Mouse (Mus musculus) intestine, embryonic 15.5 days (tissue): ENCODE data around the gene Cpox. TPM values are rescaled to one million over a fixed set of nuclear protein-coding genes. Genes with fewer than 3 reads are reported as not detected.

Experiments used
- ATAC-seq: fragments of 200-750 bp; cut with Nextera tagmentation; 2 replicates; pipeline ENCODE4 v1.8.0; 2017; ENCODE audit warnings: moderate TSS enrichment, moderate library complexity
- H3K27ac ChIP-seq: fragments of 300-500 bp; sonication (generic); 2 replicates; pipeline ENCODE4 v1.5.1; 2015; ENCODE audit warnings: mild to moderate bottlenecking, inconsistent platforms
- H3K27me3 ChIP-seq: fragments of 300-500 bp; sonication (generic); replicated peaks from 2 replicates; pipeline ENCODE4 v1.6.1; 2015; ENCODE audit warnings: inconsistent platforms
- H3K36me3 ChIP-seq: fragments of 300-500 bp; sonication (generic); 2 replicates; pipeline ENCODE4 v1.6.1; 2015; ENCODE audit warnings: inconsistent platforms
- H3K4me1 ChIP-seq: fragments of 300-500 bp; sonication (generic); replicated peaks from 2 replicates; pipeline ENCODE4 v1.6.1; 2015; ENCODE audit warnings: inconsistent platforms
- H3K4me2 ChIP-seq: fragments of 300-500 bp; sonication (generic); replicated peaks from 2 replicates; pipeline ENCODE4 v1.6.1; 2015; ENCODE audit warnings: mild to moderate bottlenecking, inconsistent platforms
- H3K4me3 ChIP-seq: fragments of 300-500 bp; sonication (generic); replicated peaks from 2 replicates; pipeline ENCODE4 v1.5.1; 2015; ENCODE audit warnings: inconsistent platforms
- H3K9ac ChIP-seq: fragments of 300-500 bp; sonication (generic); 2 replicates; pipeline ENCODE4 v1.6.1; 2015; ENCODE audit warnings: inconsistent platforms
- H3K9me3 ChIP-seq: fragments of 300-500 bp; sonication (generic); 2 replicates; pipeline ENCODE4 v1.6.1; 2016; ENCODE audit warnings: inconsistent platforms
- WGBS: fragments of 180-500 bp; shearing (Covaris S2); methylation state at CpG from one replicate; pipeline ENCODE4 v1.1.7; 2015; 5-methylcytosine and 5-hydroxymethylcytosine counted together
- polyA plus RNA-seq: library from polyadenylated mRNA; unstranded; fragments of >200 nt; fragmentation: Nextera tagmentation; extraction: Ambion mirVana; gene quantifications from 2 replicates; pipeline ENCODE4 v1.2.1, GENCODE M21; 2015

The Cpox gene
- polyA plus RNA-seq, 1 experiment from 2014 or later: 58.4 TPM

- no peak overlapping the region for H3K9ac ChIP-seq
- no peak overlapping the region for H3K4me2 ChIP-seq
- H3K4me3 ChIP-seq: no peak overlapping the region
- H3K4me1 ChIP-seq: no peaks in the 10 kb centered on the region
- H3K27me3 ChIP-seq: no peaks in the 10 kb centered on the region
- WGBS: 82% methylated on average over 13 of the region's 13 CpGs
- H3K27ac ChIP-seq: no peak overlapping the region
- H3K9me3 ChIP-seq: no peaks in the 10 kb centered on the region
- 0 out of 2 replicates have a peak, but pooled peaks cover 3% of the 10 kb centered on the region for H3K36me3 ChIP-seq
- ATAC-seq: no peak
These were observed 2.3 kb downstream of the Cpox start for GRCm38 (mm10) chr16:58672396-58672795.

GRCm38 (mm10) chr16:58673811-58674410 lies 3.8 kb downstream of the Cpox start:
- Histone ChIP-seq H3K9ac (no peak overlapping the region), H3K4me3 (no peak overlapping the region), H3K27me3 (no peaks in the 10 kb centered on the region), H3K4me1 (no peaks in the 10 kb centered on the region), H3K4me2 (no peak overlapping the region), H3K27ac (no peak overlapping the region), H3K9me3 (no peaks in the 10 kb centered on the region), H3K36me3 (0 out of 2 replicates have a peak, but pooled peaks cover 3% of the 10 kb centered on the region)
- no peak for ATAC-seq
- WGBS: 93% methylated on average over 15 of the region's 15 CpGs

DNA sequence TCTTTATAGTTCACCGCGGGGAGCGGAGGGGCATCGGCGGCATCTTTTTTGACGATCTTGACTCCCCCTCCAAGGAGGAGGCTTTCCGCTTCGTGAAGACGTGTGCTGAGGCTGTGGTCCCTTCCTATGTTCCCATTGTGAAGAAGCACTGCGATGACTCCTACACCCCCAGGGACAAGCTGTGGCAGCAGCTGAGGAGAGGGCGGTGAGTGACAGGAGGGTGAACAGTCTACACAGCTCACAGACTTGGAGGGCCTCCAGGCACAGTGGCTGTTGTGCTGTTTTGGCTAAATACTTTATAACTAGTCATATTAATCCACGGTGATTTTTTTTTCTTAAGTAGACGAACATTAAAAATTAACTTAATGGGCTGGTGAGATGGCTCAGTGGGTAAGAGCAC lies 5.2 kb downstream of the Cpox start:
- H3K9me3 ChIP-seq: no peaks in the 10 kb centered on the region
- no peak for ATAC-seq
- no peak overlapping the region for H3K4me3 ChIP-seq
- no peak overlapping the region for H3K9ac ChIP-seq
- H3K36me3 ChIP-seq: 0 out of 2 replicates have a peak, but pooled peaks cover 3% of the 10 kb centered on the region
- H3K27me3 ChIP-seq: no peaks in the 10 kb centered on the region
- H3K4me1 ChIP-seq: no peaks in the 10 kb centered on the region
- 95% methylated on average over 13 of the region's 13 CpGs for WGBS
- H3K4me2 ChIP-seq: no peak overlapping the region
- no peak overlapping the region for H3K27ac ChIP-seq

DNA sequence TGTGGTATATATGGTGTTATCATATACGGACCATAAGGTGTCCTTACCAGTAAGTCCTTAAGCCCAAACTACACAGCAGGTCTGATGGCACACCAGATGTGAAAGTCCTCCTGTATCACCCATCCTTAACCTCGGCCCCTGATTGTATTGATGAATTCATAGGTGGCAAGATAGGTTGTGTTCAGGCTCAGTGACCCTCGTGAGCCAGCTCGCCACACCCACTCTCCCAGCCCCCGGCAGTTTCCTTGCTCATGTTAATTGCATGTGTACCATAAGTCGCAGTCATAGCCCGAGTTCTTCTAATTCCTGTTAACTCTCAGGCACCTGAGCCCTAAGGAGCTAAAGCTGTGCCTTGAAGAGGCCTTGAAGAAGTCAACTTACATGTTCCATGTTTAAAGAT lies 6.1 kb downstream of the Cpox start:
- H3K4me1 ChIP-seq: no peaks in the 10 kb centered on the region
- H3K27ac ChIP-seq: no peak overlapping the region
- no peak overlapping the region for H3K4me3 ChIP-seq
- no peak overlapping the region for H3K4me2 ChIP-seq
- H3K36me3 ChIP-seq: 0 out of 2 replicates have a peak, but pooled peaks cover 3% of the 10 kb centered on the region
- WGBS: 83% methylated on average over 7 of the region's 7 CpGs
- no peaks in the 10 kb centered on the region for H3K9me3 ChIP-seq
- no peaks in the 10 kb centered on the region for H3K27me3 ChIP-seq
- ATAC-seq: no peak
- no peak overlapping the region for H3K9ac ChIP-seq

DNA sequence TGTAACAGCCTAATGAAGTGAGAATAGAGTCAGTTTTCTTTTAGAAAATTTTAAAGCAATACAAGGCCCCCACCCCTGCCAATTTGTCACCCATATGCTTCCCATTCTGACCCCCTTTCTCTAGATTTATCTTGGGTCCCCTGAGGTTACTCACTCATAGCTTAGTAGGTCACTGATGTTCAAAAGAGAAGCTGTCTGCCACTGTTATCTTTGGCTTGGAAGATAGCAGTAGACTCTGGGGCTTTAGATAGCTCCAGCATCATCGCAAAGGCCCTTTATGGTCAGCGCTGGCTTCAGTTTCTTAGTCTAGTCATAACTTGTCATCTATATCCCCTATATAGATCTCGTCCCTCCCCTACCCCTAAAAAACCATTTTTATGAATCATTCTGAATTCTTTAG lies 6.5 kb downstream of the Cpox start:
- Histone ChIP-seq H3K36me3 (0 out of 2 replicates have a peak, but pooled peaks cover 3% of the 10 kb centered on the region), H3K27ac (no peak overlapping the region), H3K9ac (no peak overlapping the region), H3K27me3 (no peaks in the 10 kb centered on the region), H3K4me2 (no peak overlapping the region), H3K4me3 (no peak overlapping the region), H3K4me1 (no peaks in the 10 kb centered on the region), H3K9me3 (no peaks in the 10 kb centered on the region)
- 90% methylated on average over 3 of the region's 3 CpGs for WGBS
- ATAC-seq: no peak

DNA sequence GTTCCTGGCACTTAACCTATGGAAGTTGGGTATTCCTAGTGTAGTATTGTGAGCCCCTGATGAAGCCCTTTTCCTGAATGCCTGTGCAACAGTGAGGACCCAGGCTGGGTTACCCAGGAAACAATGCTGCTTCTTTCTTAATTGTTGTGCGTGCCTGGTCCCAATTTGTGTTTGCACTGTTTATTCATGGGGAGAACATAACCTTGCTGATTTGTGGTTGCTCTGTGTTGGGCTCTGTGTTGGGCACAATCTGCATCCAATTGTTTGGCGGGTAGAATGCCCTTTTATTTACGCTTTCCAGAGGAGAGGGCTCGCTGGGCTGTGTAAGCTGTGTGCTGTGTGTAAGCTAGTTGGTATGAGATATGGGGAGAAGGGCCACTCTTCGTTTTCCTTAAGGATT lies 7.4 kb downstream of the Cpox start:
- Histone ChIP-seq H3K4me1 (no peaks in the 10 kb centered on the region), H3K9me3 (no peaks in the 10 kb centered on the region), H3K9ac (no peak overlapping the region), H3K27ac (no peak overlapping the region), H3K27me3 (no peaks in the 10 kb centered on the region), H3K36me3 (0 out of 2 replicates have a peak, but pooled peaks cover 3% of the 10 kb centered on the region), H3K4me3 (no peak overlapping the region), H3K4me2 (no peak overlapping the region)
- WGBS: 84% methylated on average over 5 of the region's 5 CpGs
- no peak for ATAC-seq

GRCm38 (mm10) chr16:58678660-58679059 lies 8.6 kb downstream of the Cpox start:
- 0 out of 2 replicates have a peak, but pooled peaks cover 3% of the 10 kb centered on the region for H3K36me3 ChIP-seq
- no peaks in the 10 kb centered on the region for H3K9me3 ChIP-seq
- 78% methylated on average over 7 of the region's 7 CpGs for WGBS
- H3K27me3 ChIP-seq: no peaks in the 10 kb centered on the region
- no peak overlapping the region for H3K4me3 ChIP-seq
- no peak overlapping the region for H3K9ac ChIP-seq
- H3K4me2 ChIP-seq: no peak overlapping the region
- H3K4me1 ChIP-seq: no peaks in the 10 kb centered on the region
- ATAC-seq: no peak
- no peak overlapping the region for H3K27ac ChIP-seq

DNA sequence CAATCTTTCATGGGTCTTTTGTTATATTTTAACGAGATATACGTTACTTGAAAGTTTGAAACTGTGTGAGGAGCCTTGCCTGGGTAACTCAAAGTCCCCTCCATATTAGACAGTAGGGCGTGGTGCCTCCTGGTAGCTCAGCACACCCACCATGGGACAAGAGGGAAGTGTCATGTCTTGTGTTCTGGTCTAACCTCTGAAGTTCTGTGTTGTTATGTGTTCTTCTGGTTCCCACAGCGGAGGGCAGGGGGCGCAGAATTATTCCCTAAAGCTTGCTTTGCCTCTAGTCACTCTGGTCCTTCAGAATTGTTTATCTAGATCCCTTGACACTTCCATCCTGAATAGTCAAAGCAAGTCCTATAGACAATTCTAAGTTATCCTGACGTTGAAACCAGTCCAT lies 12.0 kb downstream of the Cpox start:
- no peaks in the 10 kb centered on the region for H3K27me3 ChIP-seq
- no peak overlapping the region for H3K4me3 ChIP-seq
- no peaks in the 10 kb centered on the region for H3K9me3 ChIP-seq
- ATAC-seq: no peak
- no peak overlapping the region for H3K4me2 ChIP-seq
- 92% methylated on average over 6 of the region's 6 CpGs for WGBS
- H3K27ac ChIP-seq: no peak overlapping the region
- no peak overlapping the region for H3K9ac ChIP-seq
- H3K4me1 ChIP-seq: no peaks in the 10 kb centered on the region
- H3K36me3 ChIP-seq: no peaks in the 10 kb centered on the region

DNA sequence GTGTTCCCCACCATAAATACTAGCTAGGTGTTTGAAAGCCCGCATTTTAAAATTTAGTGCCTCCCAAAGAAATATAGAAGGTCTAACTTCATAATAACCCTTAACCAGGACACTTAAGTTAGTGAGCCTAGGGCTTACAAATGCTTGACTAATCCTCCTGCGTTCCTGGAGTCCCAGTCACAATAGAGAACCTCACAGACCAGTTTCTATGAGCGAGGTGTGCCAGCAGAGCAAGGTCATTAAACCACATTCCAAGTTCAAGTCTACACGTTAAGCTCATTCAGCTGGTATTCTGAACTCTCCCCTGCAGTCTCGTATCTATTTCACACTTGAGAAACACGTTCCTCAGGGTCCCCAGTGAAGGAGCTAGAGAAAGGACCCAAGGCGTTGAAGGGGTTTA lies 12.8 kb downstream of the Cpox start:
- Histone ChIP-seq H3K4me2 (no peak overlapping the region), H3K9ac (no peak overlapping the region), H3K9me3 (no peaks in the 10 kb centered on the region), H3K27me3 (no peaks in the 10 kb centered on the region), H3K4me1 (no peaks in the 10 kb centered on the region), H3K36me3 (no peaks in the 10 kb centered on the region), H3K27ac (no peak overlapping the region), H3K4me3 (no peak overlapping the region)
- ATAC-seq: no peak
- whole genome bisulfite sequencing: 76% methylated on average over 7 of the region's 7 CpGs

GRCm38 (mm10) chr16:58683911-58684310 lies 13.8 kb downstream of the Cpox start:
- Histone ChIP-seq H3K27ac (no peak overlapping the region), H3K27me3 (no peaks in the 10 kb centered on the region), H3K36me3 (no peaks in the 10 kb centered on the region), H3K4me2 (no peak overlapping the region), H3K4me1 (no peaks in the 10 kb centered on the region), H3K9me3 (no peaks in the 10 kb centered on the region), H3K4me3 (no peak overlapping the region), H3K9ac (no peak overlapping the region)
- no peak for ATAC-seq
- 89% methylated on average over 4 of the region's 4 CpGs for whole genome bisulfite sequencing

DNA sequence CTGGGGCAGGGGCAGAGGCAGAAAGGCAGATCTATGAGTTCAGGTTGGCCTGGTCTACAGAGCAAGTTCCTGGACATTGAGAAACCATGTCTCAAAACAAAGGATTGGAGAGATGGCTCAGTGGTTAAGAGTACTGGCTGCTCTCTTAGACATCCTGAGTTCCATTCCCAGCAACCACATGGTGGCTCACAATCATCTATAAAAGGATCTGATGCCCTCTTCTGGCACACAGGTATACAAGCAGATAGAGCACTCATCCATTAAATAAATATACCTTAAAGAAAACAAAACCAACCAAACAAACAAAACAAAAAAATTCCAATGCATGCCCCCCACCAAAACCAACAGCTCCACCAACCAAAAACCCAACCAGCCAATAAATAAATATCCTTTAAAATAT lies 14.4 kb downstream of the Cpox start:
- Histone ChIP-seq H3K27ac (no peak overlapping the region), H3K4me3 (no peak overlapping the region), H3K36me3 (no peaks in the 10 kb centered on the region), H3K4me1 (no peaks in the 10 kb centered on the region), H3K9me3 (no peaks in the 10 kb centered on the region), H3K27me3 (no peaks in the 10 kb centered on the region), H3K9ac (no peak overlapping the region), H3K4me2 (no peak overlapping the region)
- no peak for ATAC-seq

DNA sequence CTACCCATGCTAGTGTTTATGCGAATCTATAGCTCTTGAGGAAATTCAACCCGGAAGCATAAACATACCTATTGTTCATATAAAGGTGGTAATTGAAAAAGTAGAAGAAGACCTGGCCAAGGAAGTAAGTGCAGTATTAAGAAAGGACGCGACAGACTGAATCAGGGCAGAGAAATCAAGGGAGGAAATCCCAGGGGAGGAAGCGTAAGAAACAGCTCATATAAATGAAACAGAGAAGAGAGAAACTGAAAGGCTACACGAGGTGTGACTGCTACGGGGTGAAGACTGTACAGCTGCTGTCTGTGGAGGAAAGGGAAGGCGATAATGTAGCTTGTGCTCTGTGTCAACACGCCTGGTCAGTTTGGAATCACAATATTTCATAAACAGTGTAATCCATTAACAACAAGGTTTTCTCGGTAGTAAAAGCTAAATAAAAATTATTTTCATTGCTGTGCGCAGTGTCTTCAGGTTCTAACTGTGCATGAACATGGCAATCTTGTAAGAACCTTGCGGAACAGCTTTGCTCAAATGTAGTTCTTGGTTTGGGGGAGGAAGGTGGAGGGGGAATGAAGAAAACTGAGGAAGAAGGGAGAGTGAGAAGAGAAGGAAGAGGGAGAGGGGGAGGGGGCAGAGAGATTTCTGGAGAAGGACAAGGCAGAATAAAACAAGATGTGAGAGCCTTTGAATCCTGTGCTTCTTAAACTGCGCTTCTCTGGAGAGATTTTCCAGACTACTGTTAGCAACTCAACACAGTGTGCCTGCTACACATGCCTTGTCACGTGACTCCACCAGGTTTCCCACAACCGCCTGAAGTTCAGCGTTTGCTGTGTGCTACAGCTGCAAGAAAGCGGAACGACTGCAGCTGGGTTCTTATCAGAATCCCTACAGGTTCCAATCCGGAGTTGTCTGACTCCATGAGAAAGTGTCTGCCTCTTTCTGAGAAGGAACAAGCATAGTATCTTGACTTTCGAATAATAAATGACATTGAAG lies 15.8 kb downstream of the Cpox start:
- no peak overlapping the region for H3K4me3 ChIP-seq
- no peak for ATAC-seq
- H3K27ac ChIP-seq: no peak overlapping the region
- no peaks in the 10 kb centered on the region for H3K4me1 ChIP-seq
- no peaks in the 10 kb centered on the region for H3K36me3 ChIP-seq
- 64% methylated on average over 20 of the region's 20 CpGs for WGBS
- no peaks in the 10 kb centered on the region for H3K27me3 ChIP-seq
- H3K9ac ChIP-seq: no peak overlapping the region
- H3K4me2 ChIP-seq: no peak overlapping the region
- no peaks in the 10 kb centered on the region for H3K9me3 ChIP-seq
